Mouse (Mus musculus) hindlimb bud, embryonic 11.5 days (tissue): ENCODE measurements at regions not wholly inside any gene's neighbourhood (a gene's known extent, or its start where the extent isn't known, plus 50 kb on each side); places are given as distances from the start of the nearest gene placed in this dataset.

Experiments
- DNase-seq: peaks from one replicate; pipeline ENCODE4 v3.0.0-alpha.2; 2012; ENCODE audit warnings: low read depth, low spot score; ENCODE audit errors: extremely low spot score

DNA sequence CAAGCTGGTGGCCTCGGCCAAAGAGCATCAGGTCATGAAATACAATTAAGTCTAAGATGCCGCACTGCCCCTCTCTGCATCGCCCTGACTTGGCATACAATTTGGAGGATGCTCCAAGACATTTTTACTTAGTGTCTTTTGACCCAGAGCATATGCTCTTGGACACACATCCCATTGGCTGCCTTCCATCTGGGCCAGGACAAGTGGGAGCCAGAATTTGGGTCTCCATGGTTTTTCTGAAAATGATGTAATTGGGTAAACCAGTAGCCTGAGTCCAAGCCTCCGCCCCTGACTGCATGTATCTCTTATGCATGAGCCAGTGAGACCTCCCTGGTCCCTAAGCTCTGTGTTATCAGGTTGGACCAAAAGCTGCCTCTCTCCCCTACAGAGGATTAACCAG is 117.1 kb upstream of the Rpl38 start:
- DNase-seq: no peak

DNA sequence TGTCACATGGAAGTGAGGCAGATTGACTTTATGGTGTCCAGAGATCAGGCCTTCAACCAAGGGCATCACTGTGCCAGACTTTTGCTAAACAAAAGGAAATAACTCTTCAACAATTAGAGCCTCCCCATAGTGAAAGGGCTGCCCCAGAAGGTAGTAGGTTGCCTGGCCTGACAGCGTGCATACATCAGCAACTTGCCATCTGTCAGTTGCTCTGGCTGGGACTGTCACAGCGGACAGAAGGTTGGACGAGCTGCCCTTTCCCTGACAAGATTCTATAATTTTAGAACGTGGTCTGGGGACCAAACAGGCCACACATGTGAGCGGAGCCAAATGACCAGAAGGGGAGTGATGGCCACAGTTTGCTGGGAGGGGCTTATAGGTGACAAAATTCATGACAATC is 119.7 kb upstream of the Rpl38 start:
- DNase-seq: no peak

DNA sequence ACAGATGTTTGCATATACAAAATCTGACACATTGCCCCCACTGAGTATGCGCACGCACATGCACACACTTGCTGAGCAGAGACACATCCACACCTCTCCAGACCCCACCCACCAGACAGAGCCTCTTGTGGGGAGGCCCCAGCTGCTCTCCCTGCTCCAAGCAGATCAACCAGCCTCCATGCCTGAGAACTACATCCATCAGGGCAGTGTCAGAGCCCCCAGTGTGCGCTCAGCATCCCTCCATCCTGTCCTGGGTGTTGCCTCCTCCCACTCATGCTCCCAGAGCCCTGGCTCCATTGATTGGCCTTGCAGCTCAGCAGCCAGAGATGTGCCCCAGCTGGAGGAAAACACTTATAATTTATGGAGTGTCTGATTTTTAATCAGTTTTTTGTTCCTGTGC is 124.1 kb upstream of the Rpl38 start:
- DNase-seq: no peak

DNA sequence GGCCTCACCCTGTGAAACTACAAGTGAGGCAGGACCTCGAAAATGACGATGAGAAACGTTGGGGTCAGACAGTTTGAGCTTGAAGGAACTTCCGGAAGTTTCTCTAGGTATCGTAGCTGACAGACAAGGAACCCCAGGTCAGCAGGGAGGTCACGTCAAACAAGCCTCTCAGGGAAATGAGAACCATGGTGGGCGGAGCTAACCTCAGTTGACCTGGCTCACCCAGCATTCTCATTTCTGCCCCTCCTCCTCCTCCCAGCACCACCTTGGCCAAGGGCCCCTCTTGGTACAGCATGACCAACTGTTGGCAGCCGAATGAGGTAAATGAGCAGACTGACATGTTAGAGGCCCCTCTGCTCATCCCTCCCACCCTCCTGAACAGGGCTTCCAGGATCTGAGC is 126.2 kb upstream of the Rpl38 start:
- DNase-seq: no peak

DNA sequence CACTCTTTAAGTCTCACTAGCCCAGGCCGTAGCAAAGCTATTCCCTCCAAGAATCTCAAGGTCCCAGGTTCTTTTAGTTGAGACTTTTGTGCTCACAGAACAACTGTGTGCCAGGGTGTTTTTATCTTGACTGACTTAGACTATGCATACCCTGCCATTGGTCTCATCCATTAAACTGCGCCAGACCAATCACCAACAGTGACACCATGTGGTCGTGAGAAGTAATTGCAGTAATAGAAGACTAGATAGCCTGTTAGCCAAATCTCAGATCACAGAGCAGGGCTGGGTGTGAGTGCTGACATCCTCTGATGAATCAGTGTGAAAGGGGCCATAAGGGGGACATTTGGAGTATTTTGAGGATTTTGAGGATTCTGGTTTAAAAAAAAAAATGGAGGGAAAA is 127.8 kb upstream of the Rpl38 start:
- no peak for DNase-seq

DNA sequence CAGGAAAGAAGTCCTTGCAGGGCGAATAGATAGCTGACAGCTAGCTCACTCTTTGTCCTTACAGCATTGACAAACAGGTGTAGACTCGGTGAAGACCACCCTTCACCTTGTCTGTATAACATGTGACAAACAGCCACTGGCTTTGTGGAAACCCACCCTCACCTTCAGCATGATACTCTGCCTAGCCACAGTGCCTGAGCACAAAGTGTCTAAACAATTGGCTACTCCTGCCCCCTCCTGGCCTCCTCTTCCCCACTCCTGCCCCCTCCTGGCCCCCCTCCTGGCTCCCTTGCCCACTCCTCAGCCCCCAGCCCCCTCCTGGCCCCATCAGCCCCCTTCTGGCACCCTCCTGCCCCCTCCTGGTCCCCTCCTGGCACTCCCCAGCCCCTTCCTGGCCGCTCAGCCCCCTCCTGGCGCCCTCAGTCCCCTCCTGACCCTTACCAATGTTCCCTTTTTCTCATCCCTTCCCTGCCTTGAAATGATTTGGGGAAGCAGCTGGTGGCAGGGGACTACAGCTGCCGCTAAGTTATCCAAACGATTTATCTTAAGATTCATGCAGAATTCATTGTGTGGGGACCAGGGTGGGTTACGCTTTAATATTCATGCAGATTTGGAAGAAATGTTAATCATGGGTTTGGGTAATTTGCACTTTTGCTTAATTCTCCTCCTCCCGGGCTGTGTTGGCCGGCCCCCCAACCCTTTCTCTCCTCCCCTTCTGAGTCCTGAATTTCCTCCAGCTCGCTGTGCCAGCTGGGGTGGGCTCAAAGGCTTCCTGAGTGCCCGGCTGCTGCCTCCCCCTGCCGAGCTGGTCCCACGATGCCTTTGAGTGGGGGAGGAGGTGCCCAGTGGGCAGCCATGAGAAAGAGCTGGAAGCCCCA is 131.5 kb upstream of the Rpl38 start:
- no peak for DNase-seq

DNA sequence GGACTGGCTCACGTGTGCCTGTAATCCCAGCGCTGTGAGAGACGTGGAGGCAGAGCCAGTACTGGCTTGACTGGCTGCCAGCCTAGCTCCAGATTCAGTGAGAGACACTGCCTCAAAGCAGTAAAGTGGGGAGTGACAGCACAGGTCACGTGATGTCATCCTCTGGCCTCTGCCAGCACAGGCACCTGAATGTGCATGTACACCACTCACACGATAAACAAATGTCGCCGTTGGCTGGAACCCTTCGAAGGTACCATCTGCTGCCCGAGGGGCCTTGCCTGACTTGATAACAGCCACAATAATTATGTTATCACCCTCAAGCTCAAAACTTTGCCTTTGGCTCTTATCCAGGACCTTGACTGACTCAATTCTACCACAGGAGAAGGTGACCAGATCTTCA is 132.4 kb upstream of the Rpl38 start:
- no peak for DNase-seq

DNA sequence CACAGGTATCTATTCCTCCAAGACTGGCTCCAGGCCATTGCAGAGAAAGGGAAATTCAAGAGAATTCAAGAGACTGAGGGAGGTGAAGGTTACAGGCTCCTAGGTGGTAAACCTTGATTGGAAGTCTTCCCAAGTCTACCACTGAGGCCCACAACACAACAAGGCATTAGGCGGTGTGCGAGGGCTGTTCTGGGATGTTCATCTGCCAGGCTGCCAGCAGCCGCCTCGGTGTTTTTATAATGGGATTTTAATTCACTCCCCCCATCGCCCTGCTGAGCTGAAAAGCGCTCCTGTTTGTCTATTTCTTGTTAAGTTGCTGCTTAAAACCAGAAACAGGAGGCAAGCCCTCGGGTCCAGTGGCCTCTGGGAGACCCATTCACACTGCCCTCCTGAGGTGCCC is 133.9 kb upstream of the Rpl38 start:
- no peak for DNase-seq

DNA sequence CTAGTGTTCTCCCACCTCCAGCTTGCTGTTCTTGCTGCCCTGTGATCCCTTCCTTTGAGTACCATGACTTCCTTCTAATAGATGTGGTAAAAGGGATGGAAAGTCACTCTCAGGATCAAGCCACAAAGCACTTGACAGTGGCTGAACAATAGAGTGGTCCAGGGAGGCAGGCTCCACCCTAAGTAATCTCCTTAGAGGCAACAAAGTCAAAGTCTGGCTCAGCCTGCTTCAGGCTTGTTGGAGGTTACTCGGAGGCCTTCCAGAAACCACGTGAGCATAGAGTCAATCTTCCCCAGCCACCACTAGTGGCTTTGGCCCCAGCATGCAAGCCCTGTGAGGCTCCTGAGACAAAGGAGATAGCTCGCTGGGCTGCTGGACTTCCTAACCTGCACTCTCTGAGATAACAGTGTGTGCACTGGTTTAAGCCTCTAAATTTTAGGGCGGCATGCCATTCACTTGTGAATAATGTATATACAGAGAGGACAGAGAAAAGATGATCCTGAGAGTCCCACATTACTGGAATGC is 137.0 kb upstream of the Rpl38 start:
- DNase-seq: no peak

DNA sequence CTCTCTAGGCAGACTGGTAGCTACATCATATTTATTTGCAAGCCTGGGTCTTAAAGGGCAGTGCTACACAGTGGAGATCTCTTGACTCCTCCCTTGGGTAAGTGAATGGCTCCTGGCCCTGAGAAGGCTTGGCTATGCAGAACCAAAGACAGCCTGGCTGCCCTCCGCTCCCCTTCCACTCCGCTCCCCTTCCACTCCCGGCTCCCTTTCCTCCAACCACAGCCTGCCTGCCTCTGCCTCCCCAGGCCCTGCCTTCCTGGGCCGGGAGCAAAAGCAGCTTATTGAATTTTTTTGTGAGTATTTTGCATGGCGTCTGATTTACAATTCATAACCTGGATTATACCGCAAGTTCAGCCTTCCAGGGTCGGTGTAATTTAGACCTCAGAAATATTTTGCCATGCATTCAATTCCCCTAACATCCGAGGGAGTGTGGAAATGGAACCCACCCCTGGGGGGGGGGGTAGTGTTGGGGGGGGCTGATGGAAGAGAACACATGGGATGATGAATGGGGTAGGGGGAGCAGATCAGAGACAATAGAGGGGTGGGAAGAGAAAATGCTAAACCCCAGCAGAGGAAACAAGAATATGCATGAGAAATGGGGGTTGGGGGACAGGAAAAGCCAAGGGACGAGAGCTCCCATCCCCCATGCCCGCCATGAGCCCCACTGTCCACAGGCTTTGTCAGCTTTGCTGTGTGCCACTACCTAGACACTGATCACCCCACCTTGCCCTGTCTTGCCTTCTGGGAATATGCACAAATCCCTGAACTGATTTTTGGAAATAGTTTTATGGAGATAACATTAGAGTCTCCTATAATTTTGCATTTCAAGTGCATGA is 139.2 kb upstream of the Rpl38 start:
- no peak for DNase-seq

DNA sequence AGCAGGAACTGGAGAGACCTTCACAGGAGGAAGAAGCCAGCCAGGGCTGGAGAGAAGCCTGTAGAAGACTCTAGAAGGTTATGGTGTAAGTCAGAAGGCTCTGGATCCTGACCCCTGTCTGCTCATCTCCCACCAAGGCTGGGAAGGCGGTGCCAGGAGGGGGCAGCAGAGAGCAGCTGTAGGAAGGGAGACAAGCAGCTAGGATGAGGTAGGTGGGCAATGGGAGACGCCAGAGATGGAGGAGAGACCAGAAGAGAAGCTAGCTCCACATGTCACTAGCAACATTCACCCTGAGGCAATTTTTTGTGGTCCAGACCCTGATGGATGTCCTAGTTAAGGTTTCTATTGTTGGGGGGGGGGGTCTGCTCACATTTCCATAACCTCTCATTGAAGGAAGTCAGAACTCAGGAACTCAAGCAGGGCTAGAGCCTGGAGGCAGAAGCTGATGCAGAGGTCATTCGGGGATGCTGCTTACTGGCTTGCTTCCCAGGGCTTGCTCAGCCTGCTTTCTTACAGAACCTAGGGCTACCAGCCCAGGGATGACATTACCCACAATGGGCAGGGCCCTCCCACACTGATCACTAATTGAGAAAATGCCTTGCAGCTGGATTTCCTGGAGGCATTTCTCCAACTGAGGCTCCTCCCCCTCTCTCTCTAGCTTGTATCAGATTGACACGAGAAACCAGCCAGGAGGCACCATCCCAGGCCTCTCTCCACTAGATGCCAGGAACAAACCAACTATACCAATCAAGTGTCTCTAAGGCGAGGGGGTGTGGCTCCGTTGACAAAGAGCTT is 144.7 kb upstream of the Rpl38 start:
- DNase-seq: no peak

DNA sequence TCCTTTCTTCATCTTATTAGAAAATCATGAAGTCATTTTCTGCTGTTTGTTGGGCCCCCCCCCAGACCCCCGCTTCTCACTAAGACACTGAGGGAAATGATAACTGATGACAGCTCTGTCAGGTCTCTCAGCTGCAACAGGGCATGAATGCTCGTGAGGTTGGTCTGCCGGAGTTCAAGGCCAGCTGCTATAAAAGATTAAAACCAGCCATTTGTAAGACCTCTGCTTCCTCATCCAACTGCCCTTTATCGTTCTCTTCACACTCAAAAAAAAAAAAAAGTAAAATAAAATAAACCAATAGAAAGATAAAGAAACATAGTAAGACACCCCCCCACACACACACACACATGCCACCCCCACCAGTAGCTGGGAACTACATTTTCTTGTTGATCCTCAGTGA is 153.0 kb upstream of the Rpl38 start:
- DNase-seq: no peak

DNA sequence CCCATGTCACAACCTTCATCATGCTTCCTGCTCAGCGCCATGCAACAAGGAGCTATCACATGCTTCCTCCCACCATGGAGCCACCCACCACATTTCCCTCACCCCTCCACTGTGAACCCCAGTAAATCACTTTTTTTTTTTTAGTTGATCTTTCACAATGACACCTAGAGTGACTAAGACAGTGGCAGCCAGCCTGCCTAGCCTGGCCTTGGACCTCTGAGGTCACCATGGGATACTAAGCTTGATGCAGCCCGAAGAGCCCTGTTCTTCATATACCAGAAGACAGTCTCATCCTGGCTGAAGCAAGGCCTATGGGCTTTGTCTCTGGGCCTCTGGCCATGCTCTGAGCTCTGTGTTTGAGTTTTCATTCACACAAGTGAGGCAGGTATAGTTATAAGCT is 154.2 kb upstream of the Rpl38 start:
- DNase-seq: no peak

DNA sequence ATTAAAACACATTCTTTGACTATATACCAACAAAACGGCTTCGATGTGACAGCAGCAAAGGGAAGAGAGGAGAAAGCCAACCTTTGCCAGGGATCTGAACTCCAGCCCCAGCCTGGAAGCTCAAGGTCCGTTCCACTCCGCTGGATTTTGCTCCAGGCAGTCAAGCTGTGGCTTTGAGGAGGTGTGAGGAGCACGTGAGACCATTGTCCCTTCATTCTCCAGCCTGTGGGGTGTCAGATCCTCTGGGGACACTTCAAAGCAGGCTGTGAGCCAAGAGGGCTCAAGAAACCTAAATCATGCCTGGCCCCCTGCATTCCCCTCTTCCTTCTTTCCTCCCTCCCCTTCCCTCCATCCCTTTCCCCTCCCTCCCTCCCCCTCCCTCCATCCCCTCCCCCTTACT is 154.9 kb upstream of the Rpl38 start:
- no peak for DNase-seq

DNA sequence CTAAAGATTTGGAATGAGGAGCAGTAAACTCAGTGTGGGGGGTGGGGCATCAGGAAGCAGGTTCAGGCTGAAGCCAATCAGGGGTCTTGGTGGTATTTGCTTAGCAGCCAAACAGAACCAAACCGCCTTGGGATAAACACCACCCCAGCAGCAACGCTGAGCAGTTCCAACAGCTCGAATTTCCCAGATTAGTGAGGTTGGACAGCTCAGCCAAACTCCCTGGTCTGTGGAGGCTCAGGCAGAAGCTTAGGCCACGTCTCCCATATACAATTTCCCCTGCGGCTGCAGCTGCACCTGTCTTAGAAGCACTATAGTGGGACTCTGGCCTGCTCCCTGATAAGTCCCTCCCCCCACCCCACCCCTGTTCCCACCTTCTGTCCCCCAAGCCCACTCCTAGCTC is 156.3 kb upstream of the Rpl38 start:
- DNase-seq: no peak

DNA sequence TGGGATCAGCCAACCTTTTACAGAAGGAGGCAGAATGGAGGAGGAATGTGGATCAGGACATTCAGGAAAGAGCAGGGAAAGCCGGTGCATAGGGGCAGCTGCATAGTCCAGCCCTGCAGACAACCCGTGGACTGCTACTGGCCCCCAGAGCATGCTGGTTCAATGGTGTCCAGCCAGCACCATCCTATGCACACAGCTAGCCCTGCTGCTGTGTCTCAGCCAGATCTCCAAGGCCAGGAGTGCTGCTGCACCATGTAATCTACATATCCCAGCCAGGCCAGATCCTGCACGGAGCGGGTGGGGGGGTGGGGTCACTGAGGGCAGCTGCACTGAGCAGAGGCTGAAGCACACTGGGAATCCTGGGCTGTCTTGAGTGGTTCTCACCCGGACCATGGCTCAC is 165.8 kb upstream of the Rpl38 start:
- DNase-seq: no peak

DNA sequence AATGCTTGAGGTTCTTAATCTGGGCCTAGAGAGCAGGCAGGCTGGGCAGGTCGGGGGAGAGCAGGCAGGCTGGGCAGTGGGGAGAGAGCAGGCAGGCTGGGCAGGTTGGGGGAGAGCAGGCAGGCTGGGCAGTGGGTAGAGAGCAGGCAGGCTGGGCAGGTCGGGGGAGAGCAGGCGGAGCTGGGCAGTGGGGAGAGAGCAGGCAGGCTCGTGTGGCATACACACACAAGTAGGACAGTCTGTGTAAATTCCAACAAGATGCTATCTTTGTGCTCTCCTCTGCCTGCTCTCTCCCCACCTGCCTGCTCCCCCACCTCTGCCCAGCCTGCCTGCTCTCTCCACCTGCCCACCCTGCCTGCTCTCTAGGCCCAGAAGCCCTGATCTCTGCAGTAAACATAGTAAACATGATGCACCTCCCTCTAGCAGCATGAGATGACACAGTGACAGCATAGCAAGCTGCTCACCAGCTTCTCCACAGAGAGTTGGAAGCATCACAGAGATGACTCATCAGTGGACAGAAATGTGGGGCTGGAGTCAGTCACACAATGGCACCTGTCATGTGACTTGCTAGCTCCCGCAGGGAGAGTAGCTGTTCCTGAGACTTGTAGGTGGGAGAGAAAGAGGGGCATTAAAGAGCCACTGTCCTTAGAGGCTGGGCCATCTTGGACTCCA is 166.3 kb upstream of the Rpl38 start:
- DNase-seq: no peak

DNA sequence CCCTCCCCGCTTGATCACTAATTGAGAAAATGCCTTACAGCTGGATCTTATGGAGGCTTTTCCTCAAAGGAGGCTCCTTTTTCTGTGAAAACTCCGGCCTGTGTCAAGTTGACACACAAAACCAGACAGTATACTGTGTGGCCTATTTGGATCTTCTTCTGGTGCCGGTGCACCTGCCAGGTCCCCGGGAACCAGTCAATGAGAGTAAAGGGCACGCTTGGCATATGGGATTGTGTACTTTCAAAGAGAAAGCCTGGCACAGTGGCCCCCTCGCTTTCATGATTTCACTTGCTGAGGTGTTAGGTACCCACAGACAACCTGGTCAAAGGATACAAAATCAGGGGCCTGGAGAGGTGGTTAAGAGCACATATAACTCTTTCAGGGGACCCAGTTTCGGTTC is 167.9 kb upstream of the Rpl38 start:
- DNase-seq: no peak

DNA sequence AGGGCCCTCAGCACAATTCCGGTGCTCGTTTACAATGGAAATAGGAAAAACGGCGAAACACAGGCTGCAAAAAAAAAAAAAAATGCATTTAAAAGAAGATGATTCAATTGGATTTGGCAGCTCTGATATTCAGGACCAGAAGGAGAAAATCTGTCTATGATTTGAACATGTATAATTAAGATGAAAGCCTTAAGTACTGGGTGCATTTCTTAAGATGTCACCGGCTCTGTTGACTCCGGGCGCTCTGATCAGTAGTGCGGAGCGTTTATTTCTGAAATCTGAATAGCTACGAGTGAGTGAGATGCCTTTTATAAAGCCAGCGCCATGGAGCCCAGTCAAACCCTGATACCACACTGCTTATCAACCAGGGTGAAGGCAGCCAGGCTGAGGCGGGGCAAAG is 168.7 kb upstream of the Rpl38 start:
- DNase-seq: no peak

DNA sequence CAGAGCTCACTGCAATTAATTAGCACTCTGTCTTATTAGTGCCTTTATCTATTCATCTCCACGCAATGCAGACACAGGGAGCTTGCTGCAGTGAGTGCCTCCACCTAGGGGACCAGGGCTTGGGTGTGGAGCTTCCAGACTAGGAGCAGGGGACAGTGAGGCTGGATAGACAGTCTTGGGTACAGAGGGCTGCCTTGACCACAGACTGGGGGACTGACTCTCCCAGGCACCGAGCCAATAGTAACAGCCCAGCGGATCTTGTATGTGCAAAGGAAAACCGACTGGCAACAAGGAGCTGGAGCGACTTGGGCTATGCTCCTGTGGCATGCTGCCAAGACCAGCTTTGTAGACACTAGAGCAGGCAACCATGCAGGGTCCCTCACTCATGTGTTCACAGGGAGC is 172.8 kb upstream of the Rpl38 start:
- DNase-seq: no peak

DNA sequence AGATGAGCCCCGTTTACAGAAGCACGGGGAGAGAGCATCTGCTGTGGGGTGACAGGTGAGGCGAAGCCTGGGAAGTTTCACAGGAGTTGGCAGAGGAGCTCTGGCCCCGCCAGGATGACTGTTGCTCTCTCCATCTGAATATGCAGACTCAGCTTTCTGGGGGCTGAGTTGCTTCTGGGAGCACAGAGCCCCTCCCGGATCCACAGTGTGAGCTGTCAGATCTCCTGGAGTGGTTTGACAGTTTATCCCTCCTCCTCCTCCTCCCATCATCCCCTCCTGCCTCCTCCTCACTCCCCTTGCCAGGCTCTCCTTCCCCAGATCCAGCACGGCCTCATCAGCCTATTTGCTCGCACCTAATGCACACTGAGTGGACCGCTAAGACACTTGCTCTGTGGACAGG is 181.9 kb upstream of the Rpl38 start:
- no peak for DNase-seq
